Mouse (Mus musculus) brown adipose tissue, adult 24 weeks (tissue): ENCODE data around the gene Rab33a. TPM values are rescaled to one million over a fixed set of nuclear protein-coding genes. Genes with fewer than 3 reads are reported as not detected.

ENCODE experiments used
- H3K27ac ChIP-seq: fragments of 200-500 bp; replicated peaks from 2 replicates; pipeline ENCODE4 v1.5.1; 2012; ENCODE audit warnings: low read depth, mild to moderate bottlenecking, low read length
- H3K4me1 ChIP-seq: fragments of 200-500 bp; 2 replicates; pipeline ENCODE4 v1.6.1; 2012; ENCODE audit warnings: low read length, mixed read lengths; ENCODE audit not compliant: control insufficient read depth, insufficient read depth, insufficient read length
- H3K4me3 ChIP-seq: fragments of 200-500 bp; 2 replicates; pipeline ENCODE4 v1.5.1; 2012; ENCODE audit warnings: low read depth, mild to moderate bottlenecking, low read length, moderate library complexity; ENCODE audit not compliant: insufficient read depth
- polyA plus RNA-seq: library from polyadenylated mRNA; stranded (reverse); fragments of >200 nt; gene quantifications from 2 replicates; pipeline ENCODE4 v1.2.4, GENCODE M21; 2012; ENCODE audit not compliant: missing spikeins, insufficient read depth, insufficient read length

Rab33a gene
- not detected in 2 replicates for polyA plus RNA-seq

GRCm38 (mm10) chrX:48518808-48519548 lies at the start of gene Rab33a:
TSS of gene Rab33a (plus strand) at chrX:48519285.
- peak within 1 kb of the TSS; percentile 44 for H3K4me3 ChIP-seq
- no peak within 1 kb of the TSS for H3K27ac ChIP-seq
- H3K4me1 ChIP-seq: no peaks in the 10 kb centered on the region

- no peaks in the 10 kb centered on the region for H3K4me1 ChIP-seq
- H3K4me3 ChIP-seq: no peak overlapping the region
- no peak overlapping the region for H3K27ac ChIP-seq
These were observed 38.0 kb upstream of the Rab33a start for GRCm38 (mm10) chrX:48481095-48481494.

GRCm38 (mm10) chrX:48481687-48482086 lies 37.4 kb upstream of the Rab33a start:
- Histone ChIP-seq H3K4me1 (no peaks in the 10 kb centered on the region), H3K4me3 (no peak overlapping the region), H3K27ac (no peak overlapping the region)

GRCm38 (mm10) chrX:48493763-48494162 lies 25.3 kb upstream of the Rab33a start:
- Histone ChIP-seq H3K4me3 (no peak overlapping the region), H3K27ac (no peak overlapping the region), H3K4me1 (no peaks in the 10 kb centered on the region)

- Histone ChIP-seq H3K27ac (peak within 1 kb of the TSS; percentile 53; the same call in 1 of the 2 replicates), H3K4me1 (no peaks in the 10 kb centered on the region)
These were observed 5.8 kb upstream of the Rab33a start, which contains the start of gene Aifm1 for GRCm38 (mm10) chrX:48513166-48513807. TSS of gene Aifm1 (minus strand) at chrX:48513563.

GRCm38 (mm10) chrX:48513824-48514223 lies 5.3 kb upstream of the Rab33a start:
- no peak overlapping the region for H3K27ac ChIP-seq
- H3K4me3 ChIP-seq: peak overlapping the region; percentile 68
- H3K4me1 ChIP-seq: no peaks in the 10 kb centered on the region

More at GRCm38 (mm10) chrX:48513166-48513807, 5.8 kb upstream of the Rab33a start, which contains the start of gene Aifm1:
- H3K4me3 ChIP-seq: peak within 1 kb of the TSS; percentile 83

GRCm38 (mm10) chrX:48518211-48518807 lies 776 bp upstream of the Rab33a start:
- no peaks in the 10 kb centered on the region for H3K4me1 ChIP-seq
- H3K27ac ChIP-seq: no peak overlapping the region
- H3K4me3 ChIP-seq: no peak overlapping the region

- H3K4me1 ChIP-seq: no peaks in the 10 kb centered on the region
- no peak overlapping the region for H3K27ac ChIP-seq
- peak overlapping the region; percentile 44 for H3K4me3 ChIP-seq
These were observed 532 bp downstream of the Rab33a start for GRCm38 (mm10) chrX:48519549-48520085.

GRCm38 (mm10) chrX:48521651-48522050 lies 2.6 kb downstream of the Rab33a start:
- no peaks in the 10 kb centered on the region for H3K4me1 ChIP-seq
- H3K27ac ChIP-seq: no peak overlapping the region
- no peak overlapping the region for H3K4me3 ChIP-seq

GRCm38 (mm10) chrX:48523512-48523911 lies 4.4 kb downstream of the Rab33a start:
- Histone ChIP-seq H3K4me1 (no peaks in the 10 kb centered on the region), H3K27ac (no peak overlapping the region), H3K4me3 (no peak overlapping the region)

GRCm38 (mm10) chrX:48525332-48525731 lies 6.2 kb downstream of the Rab33a start:
- no peak overlapping the region for H3K27ac ChIP-seq

GRCm38 (mm10) chrX:48525866-48526265 lies 6.8 kb downstream of the Rab33a start:
- no peak overlapping the region for H3K27ac ChIP-seq

More at GRCm38 (mm10) chrX:48525332-48525731, 6.2 kb downstream of the Rab33a start:
- H3K4me3 ChIP-seq: no peak overlapping the region
- no peaks in the 10 kb centered on the region for H3K4me1 ChIP-seq

GRCm38 (mm10) chrX:48526435-48526834 lies 7.3 kb downstream of the Rab33a start:
- no peaks in the 10 kb centered on the region for H3K4me1 ChIP-seq

More at GRCm38 (mm10) chrX:48525866-48526265, 6.8 kb downstream of the Rab33a start:
- no peak overlapping the region for H3K4me3 ChIP-seq
- no peaks in the 10 kb centered on the region for H3K4me1 ChIP-seq

GRCm38 (mm10) chrX:48532175-48532574 lies 13.1 kb downstream of the Rab33a start:
- H3K27ac ChIP-seq: no peak overlapping the region
- H3K4me1 ChIP-seq: no peaks in the 10 kb centered on the region
- no peak overlapping the region for H3K4me3 ChIP-seq

More at GRCm38 (mm10) chrX:48526435-48526834, 7.3 kb downstream of the Rab33a start:
- H3K4me3 ChIP-seq: no peak overlapping the region
- no peak overlapping the region for H3K27ac ChIP-seq
